Mouse (Mus musculus) olfactory bulb, adult 2 months (tissue): ENCODE data around the gene Cul1.

Experiments
- CTCF ChIP-seq: fragments of 200-500 bp; IDR thresholded peaks from 2 replicates; pipeline ENCODE4 v1.5.1; 2012; ENCODE audit warnings: low read depth, mild to moderate bottlenecking, low read length, moderate library complexity; ENCODE audit not compliant: insufficient read depth
- POLR2A ChIP-seq: fragments of 200-500 bp; IDR thresholded peaks from 2 replicates; pipeline ENCODE4 v1.6.1; 2012; ENCODE audit warnings: mild to moderate bottlenecking, low read depth, low read length, moderate library complexity; ENCODE audit not compliant: insufficient read depth

GRCm38 (mm10) chr6:47482027-47482426 lies 28.8 kb downstream of the Cul1 start:
- no peak for TF ChIP-seq CTCF
- no peak for TF ChIP-seq POLR2A
